Mouse (Mus musculus): ENCODE measurements at regions not wholly inside any gene's neighbourhood (a gene's known extent, or its start where the extent isn't known, plus 50 kb on each side); places are given as distances from the start of the nearest gene placed in this dataset.

DNA sequence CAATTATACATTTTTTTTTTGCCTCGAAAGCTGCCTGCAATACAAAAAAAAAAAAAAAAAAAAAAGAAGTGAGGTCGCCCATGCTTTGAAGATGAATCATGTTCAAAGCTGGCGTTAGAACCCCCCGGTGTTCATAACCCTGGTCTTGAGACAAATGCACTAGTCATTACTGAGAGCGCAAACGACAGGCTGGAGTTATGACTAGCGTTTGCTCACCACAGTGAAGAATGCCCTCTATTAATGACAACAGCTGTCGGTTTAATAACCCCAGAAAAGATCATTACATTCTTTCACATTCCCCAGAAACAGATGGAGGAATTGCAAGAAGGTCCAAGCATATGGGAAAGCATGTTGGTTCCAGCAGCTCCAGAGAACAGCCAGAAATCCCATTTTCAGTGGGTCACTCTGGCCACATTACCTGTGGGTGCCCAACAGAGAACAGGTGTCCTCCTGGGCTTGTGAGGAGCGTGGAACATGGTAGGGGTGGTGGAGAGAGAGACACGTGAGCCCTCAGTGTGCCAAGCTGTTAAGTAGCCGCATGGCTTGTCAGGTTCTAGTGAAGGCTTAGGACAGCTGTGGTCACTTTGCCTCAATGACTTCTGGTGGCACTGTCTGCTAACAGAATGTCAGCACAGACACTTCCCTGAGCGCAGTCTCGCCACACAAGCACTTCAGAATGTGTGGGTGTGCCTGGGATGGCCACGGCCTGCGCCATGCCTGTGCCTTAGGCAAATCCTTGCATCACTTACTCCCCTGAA is 60.4 kb downstream of the Aipl1 start:
- WGBS = 60% methylated on average over 15 of the region's 15 CpGs
- Histone ChIP-seq H3K9me3 (replicated peaks) (no peaks in the 10 kb centered on the region), H3K4me3 (replicated peaks) (no peak overlapping the region), H3K36me3 (no peaks in the 10 kb centered on the region), H3K4me1 (peaks cover 7% of the 10 kb centered on the region; the same call in 1 of the 2 replicates), H3K9ac (replicated peaks) (no peak overlapping the region), H3K27ac (replicated peaks) (no peak overlapping the region), H3K27me3 (replicated peaks) (no peaks in the 10 kb centered on the region), H3K4me2 (no peak overlapping the region)
- no peak for ATAC-seq (ENCODE audit: low FRiP score)

DNA sequence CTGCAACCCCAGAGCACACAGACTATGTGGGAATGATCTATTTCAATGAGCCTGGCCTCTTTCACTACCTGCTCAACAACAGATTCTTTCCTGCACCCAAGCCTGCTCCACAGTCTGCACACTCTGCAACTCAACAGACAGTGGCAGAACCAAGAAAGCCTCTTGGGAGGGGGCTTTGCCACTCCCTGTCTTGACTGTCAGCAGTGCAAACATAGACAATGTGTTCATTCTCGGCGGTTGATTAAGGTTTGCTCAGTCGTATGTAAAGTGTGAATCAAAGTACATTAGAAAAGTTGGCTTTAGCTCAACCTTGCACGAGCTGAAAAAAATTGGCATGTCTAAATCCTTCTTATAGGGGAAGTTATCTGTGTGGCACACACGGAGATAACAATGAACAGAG is 66.0 kb downstream of the Aipl1 start:
- Histone ChIP-seq H3K9me3 (replicated peaks) (no peaks in the 10 kb centered on the region), H3K9ac (replicated peaks) (no peak overlapping the region), H3K4me3 (replicated peaks) (no peak overlapping the region), H3K4me2 (no peak overlapping the region), H3K36me3 (no peaks in the 10 kb centered on the region), H3K4me1 (0 out of 2 replicates have a peak, but pooled peaks cover 5% of the 10 kb centered on the region), H3K27ac (replicated peaks) (no peak overlapping the region), H3K27me3 (replicated peaks) (no peaks in the 10 kb centered on the region)
- WGBS = 87% methylated on average over 5 of the region's 5 CpGs
- no peak for ATAC-seq (ENCODE audit: low FRiP score)

DNA sequence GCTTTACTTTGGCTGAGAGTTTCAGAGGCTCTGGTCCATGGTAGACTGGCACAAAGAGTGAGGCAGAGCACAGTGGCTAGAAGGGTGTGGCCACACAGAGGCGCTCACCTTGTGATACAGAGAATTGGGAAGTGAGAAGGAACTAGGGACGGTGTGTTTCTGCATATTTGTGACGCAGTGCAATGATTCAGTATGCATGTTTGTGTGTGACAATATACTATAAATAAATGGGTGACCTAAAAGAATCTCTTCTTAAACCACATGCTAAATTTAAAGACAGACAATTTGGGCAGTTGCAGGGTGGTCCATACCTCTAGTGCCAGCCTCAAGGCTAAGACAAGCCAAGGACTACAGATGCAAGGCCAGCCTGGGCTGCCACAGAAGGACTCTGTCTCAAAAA is 75.0 kb downstream of the Aipl1 start:
- ATAC-seq (ENCODE audit: low FRiP score) = no peak
- Histone ChIP-seq H3K9ac (replicated peaks) (no peak overlapping the region), H3K4me2 (no peak overlapping the region), H3K4me1 (no peaks in the 10 kb centered on the region), H3K4me3 (replicated peaks) (no peak overlapping the region), H3K36me3 (no peaks in the 10 kb centered on the region), H3K9me3 (replicated peaks) (no peaks in the 10 kb centered on the region), H3K27ac (replicated peaks) (no peak overlapping the region), H3K27me3 (replicated peaks) (no peaks in the 10 kb centered on the region)
- 93% methylated on average over 3 of the region's 3 CpGs for WGBS

DNA sequence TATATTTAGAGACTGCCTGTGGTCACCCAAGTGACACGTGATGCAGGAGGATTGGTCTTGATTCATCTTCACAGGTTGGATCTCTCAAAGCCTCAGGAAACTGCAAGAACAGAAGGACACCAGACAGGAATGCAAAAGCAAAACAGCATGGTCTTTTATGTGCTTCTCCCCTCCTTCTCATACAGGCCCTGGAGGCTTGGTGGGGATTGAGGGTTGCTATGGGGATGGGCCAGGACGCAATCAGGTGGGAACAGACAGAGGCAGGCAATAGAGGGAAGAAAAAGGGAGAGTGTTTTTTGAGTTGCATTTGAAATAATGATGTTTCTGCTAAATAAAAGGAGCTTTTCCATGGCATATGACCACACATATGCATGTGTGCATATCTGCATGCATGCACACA is 84.8 kb downstream of the Aipl1 start:
- Histone ChIP-seq H3K27ac (replicated peaks) (no peak overlapping the region), H3K4me1 (no peaks in the 10 kb centered on the region), H3K9ac (replicated peaks) (no peak overlapping the region), H3K4me2 (no peak overlapping the region), H3K36me3 (no peaks in the 10 kb centered on the region), H3K9me3 (replicated peaks) (no peaks in the 10 kb centered on the region), H3K27me3 (replicated peaks) (no peaks in the 10 kb centered on the region), H3K4me3 (replicated peaks) (no peak overlapping the region)
- no peak for ATAC-seq (ENCODE audit: low FRiP score)
- 58% methylated on average over 2 of the region's 2 CpGs for WGBS

DNA sequence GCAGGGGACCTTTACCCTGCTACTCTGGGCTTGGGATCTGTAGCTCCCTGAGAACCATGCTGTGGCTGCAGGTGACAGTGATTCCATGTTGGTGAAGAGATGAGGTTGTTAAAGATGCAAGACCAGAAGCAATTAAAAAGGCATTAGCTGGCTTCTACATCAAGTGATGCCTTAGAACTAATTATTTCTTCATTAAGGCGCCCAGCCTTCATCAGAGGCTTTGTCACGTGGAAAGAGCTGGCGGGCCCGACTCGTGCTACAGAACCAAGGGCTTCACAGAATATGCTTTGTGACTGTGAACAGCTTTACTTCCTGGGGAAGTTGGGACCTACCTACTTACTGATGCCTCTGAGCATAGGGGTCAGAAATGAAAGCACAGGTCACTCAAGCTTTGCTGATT is 90.1 kb downstream of the Aipl1 start:
- H3K27ac ChIP-seq (replicated peaks) = no peak overlapping the region
- WGBS = 69% methylated on average over 5 of the region's 5 CpGs
- no peak for ATAC-seq (ENCODE audit: low FRiP score)
- H3K36me3 ChIP-seq = no peaks in the 10 kb centered on the region
- H3K9me3 ChIP-seq (replicated peaks) = no peaks in the 10 kb centered on the region
- no peak overlapping the region for H3K4me3 ChIP-seq (replicated peaks)
- no peaks in the 10 kb centered on the region for H3K4me1 ChIP-seq
- no peak overlapping the region for H3K9ac ChIP-seq (replicated peaks)
- no peaks in the 10 kb centered on the region for H3K27me3 ChIP-seq (replicated peaks)
- no peak overlapping the region for H3K4me2 ChIP-seq

DNA sequence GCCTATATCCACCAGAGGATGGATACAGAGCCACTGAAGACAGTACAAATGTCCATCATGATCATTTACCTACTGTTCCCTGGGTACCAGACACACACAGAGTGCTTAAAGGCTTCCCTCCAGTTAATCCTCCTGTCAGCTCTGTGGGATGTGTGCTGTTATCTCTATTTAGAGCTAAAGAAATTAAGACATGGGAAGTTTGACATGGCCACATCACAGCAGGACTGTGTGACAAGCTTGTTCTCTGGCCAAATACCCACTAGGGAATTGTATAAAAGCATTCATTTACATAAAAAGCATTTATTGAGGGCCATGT is 92.3 kb downstream of the Aipl1 start:
- H3K9me3 ChIP-seq (replicated peaks) = no peaks in the 10 kb centered on the region
- H3K36me3 ChIP-seq = no peaks in the 10 kb centered on the region
- no peaks in the 10 kb centered on the region for H3K27me3 ChIP-seq (replicated peaks)
- no peak overlapping the region for H3K9ac ChIP-seq (replicated peaks)
- no peaks in the 10 kb centered on the region for H3K4me1 ChIP-seq
- no peak for ATAC-seq (ENCODE audit: low FRiP score)
- no peak overlapping the region for H3K27ac ChIP-seq (replicated peaks)
- no peak overlapping the region for H3K4me2 ChIP-seq
- H3K4me3 ChIP-seq (replicated peaks) = no peak overlapping the region

DNA sequence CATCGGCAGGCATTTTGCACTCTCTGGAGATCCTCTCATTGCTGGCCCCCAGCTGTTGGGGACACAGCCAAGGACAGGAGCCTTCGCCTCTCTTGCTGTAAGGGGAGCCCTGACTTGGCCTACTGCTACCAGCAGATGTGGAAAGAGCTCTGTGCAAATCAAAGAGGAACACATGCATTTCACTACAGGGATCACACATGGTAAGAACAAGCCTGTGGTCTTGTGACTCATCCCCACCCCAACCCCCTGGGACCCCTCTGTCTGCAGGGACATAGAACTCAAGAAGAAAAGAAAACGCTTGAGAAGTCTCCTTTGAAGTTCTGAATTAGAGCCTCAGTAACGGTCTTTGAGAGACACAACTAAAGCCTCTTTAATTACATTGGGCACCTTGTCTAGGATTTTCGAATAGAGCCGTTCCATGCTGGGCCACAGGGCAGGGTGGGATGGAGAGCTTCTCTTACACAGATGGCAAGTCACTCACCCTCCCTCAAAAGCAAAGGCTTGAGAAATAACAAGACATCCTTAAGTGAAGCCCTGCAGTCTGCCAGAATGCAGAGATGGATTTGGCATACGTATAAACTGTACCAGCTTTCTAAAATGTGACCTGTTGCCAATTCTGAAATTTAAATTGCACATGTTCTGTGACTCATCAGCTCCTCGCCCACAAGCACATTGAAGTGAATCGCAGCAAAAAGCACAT is 92.8 kb downstream of the Aipl1 start:
- H3K4me3 ChIP-seq (replicated peaks) = no peak overlapping the region
- H3K9ac ChIP-seq (replicated peaks) = no peak overlapping the region
- no peaks in the 10 kb centered on the region for H3K27me3 ChIP-seq (replicated peaks)
- no peaks in the 10 kb centered on the region for H3K36me3 ChIP-seq
- 58% methylated on average over 9 of the region's 9 CpGs for WGBS
- no peak overlapping the region for H3K27ac ChIP-seq (replicated peaks)
- no peaks in the 10 kb centered on the region for H3K9me3 ChIP-seq (replicated peaks)
- no peak overlapping the region for H3K4me2 ChIP-seq
- ATAC-seq (ENCODE audit: low FRiP score) = no peak
- H3K4me1 ChIP-seq = no peaks in the 10 kb centered on the region

DNA sequence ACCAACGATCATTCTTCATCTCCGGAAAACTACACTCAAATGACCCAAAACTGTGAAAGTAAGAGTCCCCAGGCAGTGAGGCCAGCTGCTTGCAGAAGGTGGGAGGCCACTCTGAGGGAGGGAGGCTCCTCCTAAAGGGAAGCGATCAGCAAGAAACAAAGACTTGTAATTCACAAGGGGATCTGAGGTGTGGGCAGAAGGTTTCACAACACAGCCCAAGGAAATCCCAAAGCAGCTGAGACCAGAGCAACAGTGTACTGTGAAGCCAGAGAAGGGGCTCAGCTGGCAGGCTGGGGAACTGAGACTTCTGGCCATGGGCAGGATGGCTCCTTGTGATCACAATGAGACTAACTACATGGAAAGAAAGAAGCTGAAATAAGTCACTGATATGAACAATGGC is 93.8 kb downstream of the Aipl1 start:
- Histone ChIP-seq H3K9me3 (replicated peaks) (no peaks in the 10 kb centered on the region), H3K27ac (replicated peaks) (no peak overlapping the region), H3K4me1 (no peaks in the 10 kb centered on the region), H3K36me3 (no peaks in the 10 kb centered on the region), H3K4me2 (no peak overlapping the region), H3K4me3 (replicated peaks) (no peak overlapping the region), H3K27me3 (replicated peaks) (no peaks in the 10 kb centered on the region), H3K9ac (replicated peaks) (no peak overlapping the region)
- no peak for ATAC-seq (ENCODE audit: low FRiP score)
- 47% methylated on average over 3 of the region's 3 CpGs for WGBS

DNA sequence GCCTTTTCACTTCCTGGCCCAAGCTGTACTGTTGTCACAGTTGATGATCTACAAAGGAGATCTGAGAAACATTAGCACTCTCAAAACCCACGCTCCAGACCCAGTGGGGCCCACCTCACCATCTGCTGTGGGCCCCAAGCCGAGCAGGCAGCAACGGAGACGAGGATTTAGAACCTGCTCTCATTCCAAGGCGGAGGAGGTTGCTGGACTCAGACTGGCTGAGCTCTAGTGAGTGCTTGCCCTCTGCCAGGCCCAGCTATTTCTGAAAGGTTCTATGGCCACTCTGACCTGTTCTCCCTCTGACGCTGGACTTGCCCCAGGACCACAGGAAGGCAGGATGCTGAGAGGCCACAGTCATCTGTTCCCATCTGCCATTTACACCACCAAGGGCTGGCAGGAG is 98.2 kb downstream of the Aipl1 start:
- Histone ChIP-seq H3K4me1 (no peaks in the 10 kb centered on the region), H3K9ac (replicated peaks) (no peak overlapping the region), H3K9me3 (replicated peaks) (no peaks in the 10 kb centered on the region), H3K27ac (replicated peaks) (no peak overlapping the region), H3K4me2 (no peak overlapping the region), H3K4me3 (replicated peaks) (no peak overlapping the region), H3K27me3 (replicated peaks) (no peaks in the 10 kb centered on the region), H3K36me3 (no peaks in the 10 kb centered on the region)
- ATAC-seq (ENCODE audit: low FRiP score) = no peak
- WGBS = 87% methylated on average over 6 of the region's 6 CpGs

DNA sequence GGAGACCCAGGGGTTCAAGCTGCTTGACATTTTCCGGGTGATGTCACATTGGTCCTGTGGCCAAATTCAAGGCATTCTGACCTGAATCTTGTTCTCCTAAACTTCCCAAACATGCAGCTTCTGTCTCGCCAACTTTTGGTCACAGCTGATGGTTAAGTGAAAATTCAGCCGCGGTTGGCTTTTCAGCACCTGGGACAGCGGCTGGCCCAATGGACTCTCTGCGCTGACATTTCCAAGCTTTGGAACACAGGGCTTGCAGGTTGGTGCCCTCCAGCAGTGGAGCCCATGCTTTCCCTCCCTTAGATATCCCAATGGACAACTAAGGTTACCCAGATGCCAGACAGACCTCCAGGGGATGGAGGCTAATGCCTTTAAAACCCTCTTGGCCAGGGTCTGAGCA is 100.2 kb downstream of the Aipl1 start:
- Histone ChIP-seq H3K27me3 (replicated peaks) (no peaks in the 10 kb centered on the region), H3K9me3 (replicated peaks) (no peaks in the 10 kb centered on the region), H3K36me3 (no peaks in the 10 kb centered on the region), H3K4me3 (replicated peaks) (no peak overlapping the region), H3K4me1 (no peaks in the 10 kb centered on the region), H3K9ac (replicated peaks) (no peak overlapping the region), H3K27ac (replicated peaks) (no peak overlapping the region), H3K4me2 (no peak overlapping the region)
- 33% methylated on average over 6 of the region's 6 CpGs for WGBS
- ATAC-seq (ENCODE audit: low FRiP score) = no peak

DNA sequence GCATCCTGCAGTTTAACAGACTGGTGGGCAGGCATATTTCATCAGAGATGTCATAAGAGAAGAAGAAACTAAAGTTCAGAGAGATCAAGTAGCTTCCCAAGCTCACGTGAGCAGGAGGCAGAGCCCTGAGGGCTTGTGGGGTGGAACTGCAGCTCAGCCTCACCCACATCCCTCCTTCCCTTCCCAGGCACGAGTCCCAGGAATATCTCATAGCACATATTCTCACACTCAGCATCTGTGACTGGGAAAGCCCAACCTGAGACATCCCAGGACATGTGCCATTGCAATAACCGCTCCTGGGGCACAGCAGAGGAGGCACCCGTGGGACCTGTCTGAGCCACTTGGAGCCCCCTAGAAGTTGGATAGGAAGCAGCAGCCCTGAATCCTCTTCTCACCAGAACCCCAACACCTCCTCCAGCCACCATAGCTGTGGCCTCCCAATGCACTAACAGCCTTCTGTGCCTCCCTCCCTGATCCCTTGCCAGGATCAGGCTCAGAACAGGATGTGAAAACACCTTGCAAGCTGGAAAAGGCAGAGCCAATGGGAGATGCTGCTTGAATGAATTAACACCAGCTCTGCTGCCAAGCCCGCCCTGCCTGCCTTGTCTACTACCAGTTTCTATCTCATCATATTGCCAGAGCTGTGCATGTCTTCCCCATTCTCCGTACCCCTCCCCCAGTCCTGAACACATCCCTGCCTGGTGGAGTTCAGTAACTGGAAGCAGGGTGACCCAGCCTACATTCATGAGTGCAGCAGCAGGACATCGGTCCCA is 107.4 kb downstream of the Aipl1 start:
- Histone ChIP-seq H3K27ac (replicated peaks) (no peak overlapping the region), H3K4me3 (replicated peaks) (no peak overlapping the region), H3K9ac (replicated peaks) (no peak overlapping the region), H3K4me2 (no peak overlapping the region), H3K27me3 (replicated peaks) (no peaks in the 10 kb centered on the region), H3K9me3 (replicated peaks) (no peaks in the 10 kb centered on the region), H3K36me3 (no peaks in the 10 kb centered on the region), H3K4me1 (no peaks in the 10 kb centered on the region)
- 73% methylated on average over 7 of the region's 7 CpGs for WGBS
- no peak for ATAC-seq (ENCODE audit: low FRiP score)

DNA sequence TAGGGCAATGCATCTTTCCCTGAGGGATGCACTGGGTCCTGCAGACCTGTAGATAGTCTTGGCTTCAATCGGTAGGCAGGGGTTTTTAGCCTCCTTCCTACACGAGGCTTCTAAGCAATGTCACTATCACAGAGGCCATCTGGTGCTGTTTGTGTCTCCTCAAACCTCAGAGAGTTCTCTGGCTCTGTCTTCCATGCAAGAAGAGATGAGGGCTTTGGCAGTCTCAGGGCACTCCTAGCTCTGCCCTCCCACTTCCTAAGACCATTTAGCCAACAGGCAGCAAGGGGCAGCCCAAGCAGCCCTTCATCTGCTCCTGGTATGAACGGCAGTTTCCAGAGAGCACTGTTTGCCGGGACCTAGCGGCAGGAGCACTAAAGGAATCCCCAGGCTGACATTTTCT is 122.6 kb downstream of the Aipl1 start:
- WGBS = 43% methylated on average over 5 of the region's 5 CpGs
- no peaks in the 10 kb centered on the region for H3K9me3 ChIP-seq (replicated peaks)

More for the DNA sequence above, 122.6 kb downstream of the Aipl1 start:
- ATAC-seq (ENCODE audit: low FRiP score) = no peak
- H3K4me3 ChIP-seq (replicated peaks) = no peak overlapping the region
- no peaks in the 10 kb centered on the region for H3K27me3 ChIP-seq (replicated peaks)
- H3K27ac ChIP-seq (replicated peaks) = no peak overlapping the region
- no peak overlapping the region for H3K4me2 ChIP-seq
- H3K4me1 ChIP-seq = peaks cover 8% of the 10 kb centered on the region
- no peaks in the 10 kb centered on the region for H3K36me3 ChIP-seq
- H3K9ac ChIP-seq (replicated peaks) = no peak overlapping the region

Data from neural tube, embryonic 15.5 days (tissue).